Mouse (Mus musculus) Muller cell, postnatal 12 days (primary cell): ENCODE results near the gene Irgq.

Experiments
- DNase-seq: peaks from one replicate; pipeline ENCODE4 v3.0.0-alpha.2; 2015; ENCODE audit errors: inconsistent ontology term

Gene Irgq

GRCm38 (mm10) chr7:24546068-24546614 is 15.7 kb downstream of the Irgq start, which contains the start of the genes Pinlyp and Xrcc1:
Gene Pinlyp, minus strand, starts transcription at chr7:24546118.
Gene Xrcc1, plus strand, starts transcription at chr7:24546289.
- DNase-seq: no peak

- DNase-seq: peak; percentile 99
These were observed 16.3 kb downstream of the Irgq start for GRCm38 (mm10) chr7:24546634-24547389.

- DNase-seq: no peak
These were observed 17.1 kb downstream of the Irgq start for GRCm38 (mm10) chr7:24547534-24548036.

GRCm38 (mm10) chr7:24551985-24552759 is 21.7 kb downstream of the Irgq start:
- DNase-seq: no peak

GRCm38 (mm10) chr7:24555786-24556185 is 25.3 kb downstream of the Irgq start:
- no peak for DNase-seq

- DNase-seq: no peak
These were observed 31.0 kb downstream of the Irgq start for GRCm38 (mm10) chr7:24561450-24561849.

GRCm38 (mm10) chr7:24563191-24563836 is 32.8 kb downstream of the Irgq start:
- no peak for DNase-seq

GRCm38 (mm10) chr7:24563837-24564206 is 33.3 kb downstream of the Irgq start:
- no peak for DNase-seq

- peak; percentile 12 for DNase-seq
These were observed 34.2 kb downstream of the Irgq start for GRCm38 (mm10) chr7:24564607-24565265.

- DNase-seq: no peak
These were observed 35.1 kb downstream of the Irgq start for GRCm38 (mm10) chr7:24565627-24566026.

GRCm38 (mm10) chr7:24566206-24566605 is 35.7 kb downstream of the Irgq start:
- no peak for DNase-seq

- DNase-seq: no peak
These were observed 38.0 kb downstream of the Irgq start for GRCm38 (mm10) chr7:24568512-24568911.

GRCm38 (mm10) chr7:24571071-24571470 is 40.6 kb downstream of the Irgq start:
- DNase-seq: no peak

- DNase-seq: no peak
These were observed 42.0 kb downstream of the Irgq start for GRCm38 (mm10) chr7:24572455-24572854.

GRCm38 (mm10) chr7:24574224-24574796 is 43.8 kb downstream of the Irgq start:
- peak; percentile 55 for DNase-seq

- DNase-seq: no peak
These were observed 47.3 kb downstream of the Irgq start for GRCm38 (mm10) chr7:24577811-24578210.

- no peak for DNase-seq
These were observed 54.4 kb downstream of the Irgq start for GRCm38 (mm10) chr7:24584876-24585275.

GRCm38 (mm10) chr7:24585995-24586394 is 55.5 kb downstream of the Irgq start:
- no peak for DNase-seq

- DNase-seq: no peak
These were observed 56.3 kb downstream of the Irgq start for GRCm38 (mm10) chr7:24586828-24587227.

GRCm38 (mm10) chr7:24587330-24588105 is 57.0 kb downstream of the Irgq start, which contains the start of the genes Ethe1 and Zfp575:
Gene Ethe1, plus strand, starts transcription at chr7:24587543.
Gene Zfp575, minus strand, starts transcription at chr7:24587641.
- DNase-seq: peak; percentile 69
